Mouse (Mus musculus) stomach, adult 2 months (tissue): ENCODE data around the gene Scgb2b20. TPM values are rescaled to one million over a fixed set of nuclear protein-coding genes. Genes with fewer than 3 reads are reported as not detected.

ENCODE experiments used
- polyA plus RNA-seq: library from polyadenylated mRNA; depleted of rRNA; stranded (reverse); fragments of >200 nt; gene quantifications from 2 replicates; pipeline ENCODE4 v1.2.3, GENCODE M21; 2012; rRNA removed

Scgb2b20 gene
- not detected in 2 replicates for polyA plus RNA-seq

DNA sequence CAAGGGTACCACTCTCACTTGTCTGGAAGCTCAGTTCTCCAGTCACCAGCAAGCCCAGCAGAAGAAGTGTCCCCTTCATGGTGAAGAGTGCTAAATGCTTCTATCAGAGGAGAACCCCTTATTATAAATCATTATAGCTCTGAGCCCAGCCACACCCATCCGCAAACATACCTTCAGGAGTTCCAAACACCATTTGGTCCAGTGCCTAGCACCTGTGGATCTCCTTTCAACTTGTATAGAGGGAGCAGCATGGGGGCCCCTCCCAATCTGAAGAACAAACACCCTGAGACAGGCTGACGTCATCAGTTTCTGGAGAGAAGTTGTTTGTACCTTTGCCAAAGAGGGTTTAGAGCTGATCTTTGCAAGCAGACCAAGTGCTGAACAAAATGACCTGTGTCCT is at the start of gene Scgb2b20:
Scgb2b20 (minus strand) TSS at position 101 of the 400 bp plus-strand sequence.

DNA sequence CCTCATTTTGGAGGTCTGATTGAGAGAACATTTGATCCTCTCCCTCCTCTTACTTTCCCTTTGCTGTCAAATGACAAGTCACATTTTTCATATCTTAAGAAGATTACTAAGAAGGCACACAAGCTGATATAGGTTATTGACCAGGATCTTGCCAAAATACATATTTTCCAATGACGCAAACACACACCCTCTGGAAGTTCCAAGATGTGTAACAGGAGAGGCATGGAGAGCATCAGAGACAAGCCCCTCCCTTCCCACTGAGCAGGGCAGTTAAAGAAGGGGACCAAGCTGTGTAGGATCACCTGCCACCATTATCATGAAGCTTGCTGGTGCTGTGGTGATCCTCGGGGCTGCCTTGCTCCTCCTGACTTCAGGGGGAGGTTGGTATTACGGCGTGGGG is 6.8 kb upstream of the Scgb2b20 start, which contains the start of gene Scgb1b20:
Scgb1b20 (plus strand) TSS at position 301 of the 400 bp plus-strand sequence.

Other genes starting within 250 kb of the Scgb2b20 start
- not detected in 2 replicates for gene Scgb2b18, start 192.5 kb downstream of the Scgb2b20 start, polyA plus RNA-seq
- gene Scgb1b18, start 180.8 kb downstream of the Scgb2b20 start, polyA plus RNA-seq, result not detected in 2 replicates
- gene Scgb2b19, start 86.0 kb downstream of the Scgb2b20 start, polyA plus RNA-seq, result not detected in 2 replicates
- gene Scgb1b19, start 79.0 kb downstream of the Scgb2b20 start, polyA plus RNA-seq, result not detected in 2 replicates
- not detected in 2 replicates for gene Scgb1b20, start 6.9 kb upstream of the Scgb2b20 start, polyA plus RNA-seq
- gene Scgb2b21, start 154.1 kb upstream of the Scgb2b20 start, polyA plus RNA-seq, result not detected in 2 replicates